Mouse (Mus musculus) layer of hippocampus, adult 18-20 months (tissue): ENCODE results near the gene Masp1. TPM values are rescaled to one million over a fixed set of nuclear protein-coding genes. Genes with fewer than 3 reads are reported as not detected.

ENCODE experiments used
- DNase-seq, 2 experiments: peaks; one replicate each; pipeline ENCODE4 v3.0.0; 2022; ENCODE audit warnings: low spot score in 2 of 2
- total RNA-seq, 2 experiments: library from RNA; stranded (reverse); gene quantifications; 2 replicates each; pipeline ENCODE4 v1.2.3; 2021

The Masp1 gene
- total RNA-seq, 2 experiments from 2014 or later, result 9.9 to 10.6 TPM

- peak in 1 of 2 experiments; percentile 24 for DNase-seq
Observed at GRCm38 (mm10) chr16:23515766-23516165, 4.8 kb downstream of the Masp1 start.

- no peak for DNase-seq
Observed at GRCm38 (mm10) chr16:23513401-23513800, 7.2 kb downstream of the Masp1 start.

GRCm38 (mm10) chr16:23511166-23511935 is 9.3 kb downstream of the Masp1 start:
- no peak for DNase-seq

GRCm38 (mm10) chr16:23505904-23506687 is 14.5 kb downstream of the Masp1 start:
- DNase-seq, result no peak

GRCm38 (mm10) chr16:23504320-23504744 is 16.3 kb downstream of the Masp1 start:
- DNase-seq, result no peak

GRCm38 (mm10) chr16:23503351-23503750 is 17.3 kb downstream of the Masp1 start:
- DNase-seq, result no peak

GRCm38 (mm10) chr16:23502478-23502877 is 18.1 kb downstream of the Masp1 start:
- no peak for DNase-seq

GRCm38 (mm10) chr16:23501288-23501687 is 19.3 kb downstream of the Masp1 start:
- no peak for DNase-seq

- DNase-seq, result no peak
Observed at GRCm38 (mm10) chr16:23500558-23500957, 20.1 kb downstream of the Masp1 start.

GRCm38 (mm10) chr16:23498691-23499131 is 21.9 kb downstream of the Masp1 start:
- no peak for DNase-seq

- no peak for DNase-seq
Observed at GRCm38 (mm10) chr16:23497881-23498280, 22.7 kb downstream of the Masp1 start.

- no peak for DNase-seq
Observed at GRCm38 (mm10) chr16:23497440-23497839, 23.2 kb downstream of the Masp1 start.

- DNase-seq, result no peak
Observed at GRCm38 (mm10) chr16:23496245-23496924, 24.2 kb downstream of the Masp1 start.

- DNase-seq, result no peak
Observed at GRCm38 (mm10) chr16:23492783-23493182, 27.8 kb downstream of the Masp1 start.

GRCm38 (mm10) chr16:23483292-23483691 is 37.3 kb downstream of the Masp1 start:
- DNase-seq, result no peak

- no peak for DNase-seq
Observed at GRCm38 (mm10) chr16:23482846-23483245, 37.8 kb downstream of the Masp1 start.

- no peak for DNase-seq
Observed at GRCm38 (mm10) chr16:23482218-23482617, 38.4 kb downstream of the Masp1 start.

- DNase-seq, result no peak
Observed at GRCm38 (mm10) chr16:23479872-23480603, 40.6 kb downstream of the Masp1 start.

- DNase-seq, result no peak
Observed at GRCm38 (mm10) chr16:23476598-23476997, 44.0 kb downstream of the Masp1 start.

- DNase-seq, result no peak
Observed at GRCm38 (mm10) chr16:23475651-23476050, 45.0 kb downstream of the Masp1 start.

- DNase-seq, result no peak
Observed at GRCm38 (mm10) chr16:23472046-23472445, 48.6 kb downstream of the Masp1 start.
